Mouse (Mus musculus): ENCODE measurements around the gene Ddb2. TPM values are rescaled to one million over a fixed set of nuclear protein-coding genes. Genes with fewer than 3 reads are reported as not detected.

The Ddb2 gene
- polyA plus RNA-seq, 1 experiment from 2014 or later = 8.3 TPM

DNA sequence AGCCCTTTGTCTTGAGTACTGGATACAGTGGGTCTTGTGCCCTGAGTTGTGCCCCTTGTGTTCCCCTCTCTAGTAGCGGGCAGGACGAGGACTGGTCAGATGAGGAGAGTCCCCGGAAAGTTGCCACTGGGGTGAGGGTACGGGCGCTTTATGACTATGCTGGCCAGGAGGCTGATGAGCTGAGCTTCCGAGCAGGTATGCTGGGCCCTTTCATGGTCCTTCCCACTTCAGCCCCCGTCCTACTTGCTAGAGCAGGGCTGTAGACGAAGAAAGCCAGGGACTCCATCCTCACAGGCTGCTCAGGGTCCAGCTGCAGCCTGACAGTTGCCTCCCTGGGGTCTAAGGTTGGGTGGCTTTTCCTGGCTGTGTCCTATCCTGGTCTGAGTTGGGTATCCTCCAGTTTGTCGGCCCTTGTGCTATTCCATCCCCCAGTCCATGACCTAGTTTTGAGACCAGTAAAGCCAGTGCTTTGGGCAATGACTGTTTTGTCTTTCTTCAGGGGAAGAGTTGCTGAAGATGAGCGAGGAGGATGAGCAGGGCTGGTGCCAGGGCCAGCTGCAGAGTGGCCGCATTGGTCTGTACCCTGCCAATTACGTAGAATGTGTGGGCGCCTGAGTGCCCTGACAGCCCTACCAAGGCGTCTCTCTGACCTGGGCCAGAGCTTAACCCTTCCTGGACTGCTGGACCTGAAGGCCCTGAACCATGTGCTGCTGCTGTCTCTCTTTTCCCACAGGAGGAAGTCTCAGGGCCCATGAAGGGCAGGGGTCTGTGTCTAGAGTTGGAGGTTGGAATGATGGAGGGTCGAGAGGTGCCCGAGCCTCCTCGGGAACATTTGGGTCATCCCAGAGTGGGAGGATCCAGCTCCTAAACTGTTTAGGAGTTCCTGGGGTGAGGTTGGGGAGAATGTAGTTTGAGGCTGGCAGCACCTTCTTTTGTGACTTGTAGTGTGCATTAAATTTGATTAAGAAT, 27.2 kb upstream of the Ddb2 start:
- no peaks in the 10 kb centered on the region for H3K9me3 ChIP-seq
- peaks cover 62% of the 10 kb centered on the region for H3K36me3 ChIP-seq
- no peak for DNase-seq (ENCODE audit: low spot score)
- H3K4me3 ChIP-seq = peak overlapping the region; percentile 89
- H3K4me1 ChIP-seq (replicated peaks) = peaks cover 38% of the 10 kb centered on the region
- H3K27me3 ChIP-seq (ENCODE audit: insufficient read depth, poor library complexity, severe bottlenecking) = no peaks in the 10 kb centered on the region
- peak overlapping the region; percentile 92 for H3K27ac ChIP-seq
- 90% methylated on average over 17 of the region's 17 CpGs for WGBS

DNA sequence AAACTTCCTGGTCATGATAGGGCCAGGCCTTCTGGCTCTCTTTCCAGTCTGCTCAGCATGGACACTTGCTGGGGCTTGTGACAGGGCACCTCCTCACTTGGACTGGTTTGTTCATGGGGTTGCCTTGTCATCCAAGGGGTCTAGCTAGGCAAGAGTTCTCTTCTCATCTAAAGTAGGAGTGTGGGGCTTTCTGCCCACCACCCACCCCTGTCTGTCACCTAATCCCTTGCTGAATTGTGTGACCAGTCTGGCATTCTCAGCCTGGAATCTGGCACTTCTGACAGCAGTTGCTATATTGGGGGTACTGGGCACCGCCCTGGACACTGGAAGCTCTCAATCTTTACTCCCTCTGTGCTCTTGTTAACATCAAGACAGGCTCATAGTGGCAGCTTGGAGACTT, 22.7 kb upstream of the Ddb2 start:
- H3K36me3 ChIP-seq = peaks cover 35% of the 10 kb centered on the region

DNA sequence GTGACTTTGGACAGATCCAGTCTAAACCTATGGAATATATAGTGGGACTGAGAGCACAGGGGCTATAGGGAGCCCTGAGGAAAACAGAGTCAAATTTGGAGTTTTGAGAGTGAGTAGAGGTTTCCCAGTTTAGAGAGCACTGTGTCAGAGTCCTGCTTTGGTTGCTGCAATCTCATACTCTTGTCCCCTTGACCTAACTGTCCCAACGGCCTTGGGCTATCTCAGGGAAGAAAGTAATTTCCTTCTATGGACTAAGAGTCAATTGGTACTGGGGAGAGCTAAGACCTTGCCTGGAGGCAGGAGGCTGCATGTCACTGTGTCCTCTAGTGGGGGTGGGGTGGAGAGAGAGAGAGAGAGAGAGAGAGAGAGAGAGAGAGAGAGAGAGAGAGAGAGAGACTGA, 22.0 kb upstream of the Ddb2 start:
- WGBS = 62% methylated on average over 1 of the region's 1 CpGs
- Histone ChIP-seq H3K4me1 (replicated peaks) (peaks cover 50% of the 10 kb centered on the region), H3K36me3 (peaks cover 31% of the 10 kb centered on the region)

More for the DNA sequence above, 22.7 kb upstream of the Ddb2 start:
- no peak for DNase-seq (ENCODE audit: low spot score)
- Histone ChIP-seq H3K4me3 (no peak overlapping the region), H3K9me3 (no peaks in the 10 kb centered on the region), H3K4me1 (replicated peaks) (peaks cover 56% of the 10 kb centered on the region), H3K27ac (no peak overlapping the region), H3K27me3 (ENCODE audit: insufficient read depth, poor library complexity, severe bottlenecking) (peaks cover 27% of the 10 kb centered on the region)
- WGBS = 93% methylated on average over 1 of the region's 1 CpGs

DNA sequence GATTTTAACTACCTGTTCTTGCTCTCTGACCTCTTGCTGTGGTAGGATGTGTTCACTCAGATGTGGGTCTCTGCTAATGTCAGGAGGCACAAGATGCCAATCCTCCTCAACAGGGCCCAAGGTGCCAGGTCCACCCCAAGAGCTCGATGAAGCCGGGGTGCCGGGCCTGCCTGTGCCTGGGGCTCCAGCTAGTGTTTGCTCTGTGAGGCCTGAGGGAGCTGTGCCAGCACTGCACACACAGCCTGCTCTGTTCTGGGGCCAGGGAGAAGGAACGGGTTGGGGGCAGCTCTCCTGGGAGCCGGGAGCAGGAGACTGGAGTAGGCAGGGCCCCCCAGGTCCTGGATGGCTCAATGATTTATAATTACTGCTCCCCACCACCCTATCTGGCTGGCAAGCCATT, 21.3 kb upstream of the Ddb2 start:
- Histone ChIP-seq H3K4me1 (replicated peaks) (peaks cover 49% of the 10 kb centered on the region), H3K4me3 (peak overlapping the region; percentile 70), H3K27me3 (ENCODE audit: insufficient read depth, poor library complexity, severe bottlenecking) (peaks cover 41% of the 10 kb centered on the region), H3K9me3 (no peaks in the 10 kb centered on the region), H3K27ac (peak overlapping the region; percentile 91), H3K36me3 (peaks cover 23% of the 10 kb centered on the region)
- no peak for DNase-seq (ENCODE audit: low spot score)
- 73% methylated on average over 5 of the region's 5 CpGs for WGBS

More for the DNA sequence above, 22.0 kb upstream of the Ddb2 start:
- Histone ChIP-seq H3K9me3 (no peaks in the 10 kb centered on the region), H3K27ac (no peak overlapping the region), H3K4me3 (no peak overlapping the region), H3K27me3 (ENCODE audit: insufficient read depth, poor library complexity, severe bottlenecking) (peaks cover 33% of the 10 kb centered on the region)
- no peak for DNase-seq (ENCODE audit: low spot score)

DNA sequence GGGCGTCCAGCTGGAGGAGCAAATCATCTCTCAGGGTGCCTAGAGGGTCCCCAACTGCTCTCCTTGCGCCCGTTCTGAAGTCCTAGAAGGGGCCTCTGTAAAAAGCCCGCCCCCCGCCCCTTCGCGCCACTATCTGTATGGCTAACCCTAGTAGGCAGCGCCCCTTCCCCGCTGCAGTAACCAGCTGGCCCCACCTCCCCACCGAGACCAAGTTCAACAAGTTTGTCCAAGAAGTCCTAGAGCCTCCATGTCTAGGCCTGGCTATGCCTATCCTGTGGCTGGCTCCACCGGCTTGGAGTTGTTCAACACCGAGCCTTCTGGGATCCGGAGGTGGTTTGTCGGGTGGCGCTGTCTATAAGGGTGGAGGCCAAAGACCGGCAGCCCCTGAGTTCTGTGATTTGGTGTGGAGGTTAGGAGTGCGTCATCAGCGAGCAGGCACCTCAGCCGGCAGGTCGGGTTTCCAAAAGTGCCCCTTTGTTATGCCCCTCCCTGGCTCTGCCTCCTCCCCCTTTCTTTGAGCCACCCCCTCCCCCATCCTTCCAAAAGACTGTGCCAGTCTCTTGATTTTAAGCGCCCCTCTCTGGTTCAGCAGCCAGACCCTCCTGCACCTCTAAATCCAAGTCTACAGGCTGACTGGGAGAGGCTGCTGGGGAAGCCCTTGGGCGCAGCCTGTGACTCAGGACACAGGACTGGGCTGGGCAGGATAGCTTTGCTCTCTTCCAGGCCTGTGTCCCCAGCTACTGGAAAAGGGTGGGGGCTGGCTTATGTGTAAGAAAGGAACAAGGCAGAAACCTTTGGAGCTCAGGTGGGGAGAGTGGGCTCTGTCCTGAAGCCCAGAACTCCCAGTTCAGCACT, 20.6 kb upstream of the Ddb2 start:
- peak overlapping the region; percentile 91 for H3K27ac ChIP-seq
- peaks cover 48% of the 10 kb centered on the region for H3K27me3 ChIP-seq (ENCODE audit: insufficient read depth, poor library complexity, severe bottlenecking)
- WGBS = 1% methylated on average over 22 of the region's 22 CpGs
- DNase-seq (ENCODE audit: low spot score) = peak; percentile 80
- H3K4me3 ChIP-seq = peak overlapping the region; percentile 70
- H3K4me1 ChIP-seq (replicated peaks) = peaks cover 49% of the 10 kb centered on the region
- H3K9me3 ChIP-seq = no peaks in the 10 kb centered on the region
- peaks cover 16% of the 10 kb centered on the region for H3K36me3 ChIP-seq

DNA sequence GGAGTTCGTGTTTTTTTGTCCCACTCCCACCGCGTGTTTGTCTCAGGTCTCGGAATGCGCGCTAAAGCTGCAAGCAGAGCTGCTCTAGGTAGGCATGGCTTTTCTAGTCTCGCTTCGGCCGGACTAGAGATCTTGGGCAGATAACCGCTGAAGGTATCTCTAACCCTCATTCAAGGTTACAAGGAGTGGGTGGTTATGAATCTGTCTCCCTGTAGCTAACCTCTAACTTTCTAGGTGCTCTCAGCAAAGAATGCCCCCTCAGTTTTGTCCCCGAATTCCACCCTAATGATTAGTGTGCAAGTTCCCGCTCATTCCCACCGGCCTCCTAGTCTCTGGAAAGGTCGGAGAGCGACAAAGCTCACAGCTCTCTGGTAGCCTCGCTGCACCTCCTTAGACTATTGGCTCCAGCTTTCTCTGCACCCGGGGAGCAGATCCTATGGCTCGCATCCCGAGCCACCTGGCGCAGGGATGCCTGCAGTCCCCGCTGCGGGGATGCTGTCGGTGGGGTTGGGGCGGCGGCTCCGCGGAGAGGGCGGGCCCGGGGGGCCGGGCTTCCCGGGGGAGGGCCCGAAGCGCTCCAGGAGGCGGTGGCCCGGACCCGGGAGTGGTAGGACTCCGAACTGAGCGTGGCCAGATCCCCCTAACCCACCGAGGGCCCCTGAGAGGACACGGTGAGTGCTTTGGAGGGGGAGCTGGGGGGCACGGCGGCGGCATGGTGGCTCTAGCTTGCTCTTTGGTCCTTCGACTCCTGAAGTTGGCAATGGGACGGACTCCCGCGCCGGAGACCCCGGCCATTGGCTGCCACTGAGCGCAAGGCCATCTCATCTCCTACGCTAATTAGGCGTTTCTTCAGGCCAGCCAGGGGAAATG, 19.7 kb upstream of the Ddb2 start:
- H3K27ac ChIP-seq = peak overlapping the region; percentile 91
- peak; percentile 68 for DNase-seq (ENCODE audit: low spot score)
- H3K9me3 ChIP-seq = no peaks in the 10 kb centered on the region
- H3K4me1 ChIP-seq (replicated peaks) = peaks cover 49% of the 10 kb centered on the region
- peaks cover 9% of the 10 kb centered on the region for H3K36me3 ChIP-seq
- WGBS = under 1% methylated on average over 52 of the region's 52 CpGs
- peak overlapping the region; percentile 70 for H3K4me3 ChIP-seq
- H3K27me3 ChIP-seq (ENCODE audit: insufficient read depth, poor library complexity, severe bottlenecking) = peaks cover 50% of the 10 kb centered on the region

DNA sequence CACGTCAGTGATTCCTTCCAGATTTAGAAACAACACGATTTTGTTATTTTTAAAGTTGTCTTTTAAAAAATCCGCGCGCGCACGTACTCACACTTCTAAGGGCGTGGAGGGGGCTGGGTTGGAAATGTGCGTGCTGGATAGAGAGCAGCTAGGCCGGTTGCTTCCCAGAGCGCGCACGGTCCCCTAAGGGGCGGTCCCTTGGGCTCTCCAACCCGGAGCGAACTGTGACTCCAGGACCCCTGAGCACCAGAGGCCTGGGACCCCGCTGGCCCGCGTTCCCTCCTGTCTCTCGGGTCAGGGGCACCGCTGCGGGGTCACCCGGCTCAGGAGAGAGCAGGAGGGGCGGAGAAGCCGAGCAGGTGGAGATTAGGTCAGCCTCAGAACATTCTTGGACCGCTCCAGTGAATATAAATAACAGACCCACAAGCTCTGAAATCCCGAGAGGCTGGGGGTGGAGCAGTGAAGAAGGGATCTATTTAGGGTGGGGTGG, 18.9 kb upstream of the Ddb2 start, which contains the start of gene Pacsin3:
Gene Pacsin3, plus strand, starts transcription at position 294 of the 490 bp plus-strand sequence.
- 1% methylated on average over 27 of the region's 27 CpGs for WGBS
- peak within 1 kb of the TSS; percentile 70 for H3K4me3 ChIP-seq
- peak; percentile 59 for DNase-seq (ENCODE audit: low spot score)
- peak within 1 kb of the TSS; percentile 91 for H3K27ac ChIP-seq
- H3K4me1 ChIP-seq (replicated peaks) = peaks cover 49% of the 10 kb centered on the region
- peaks cover under 1% of the 10 kb centered on the region; the same call in 1 of the 2 replicates for H3K36me3 ChIP-seq
- H3K9me3 ChIP-seq = no peaks in the 10 kb centered on the region
- H3K27me3 ChIP-seq (ENCODE audit: insufficient read depth, poor library complexity, severe bottlenecking) = peaks cover 50% of the 10 kb centered on the region

DNA sequence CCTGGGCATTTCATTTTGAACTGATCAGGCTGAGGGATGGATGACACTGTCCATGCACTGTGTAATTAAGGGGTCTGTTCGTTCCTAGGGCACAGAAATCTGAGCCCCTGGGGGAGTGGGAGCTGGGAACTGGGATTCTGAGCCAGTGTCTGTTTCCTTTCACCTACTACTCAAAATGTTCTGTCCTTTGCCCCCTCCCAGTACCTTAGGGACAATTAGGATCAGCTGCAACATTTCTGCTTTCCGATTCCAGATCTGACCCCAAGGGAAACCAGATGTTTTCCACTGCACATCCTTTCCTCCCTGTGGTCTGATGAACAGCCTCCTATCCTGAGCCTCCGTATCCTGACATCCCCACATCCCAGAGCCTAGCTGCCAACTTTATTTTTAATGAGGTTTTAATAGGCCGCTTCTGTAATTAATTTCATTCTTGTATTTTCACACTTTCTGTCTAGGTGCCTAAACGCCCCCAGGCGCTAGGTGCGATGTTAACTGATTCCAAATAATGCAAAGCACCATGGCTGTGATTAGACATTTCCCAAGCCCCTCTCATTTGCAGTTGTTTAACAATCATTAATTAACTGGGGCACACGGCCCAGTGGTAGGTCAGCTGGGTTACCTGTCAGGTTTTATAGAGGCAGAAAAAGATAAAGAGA, 18.1 kb upstream of the Ddb2 start:
- Histone ChIP-seq H3K27me3 (ENCODE audit: insufficient read depth, poor library complexity, severe bottlenecking) (peaks cover 50% of the 10 kb centered on the region), H3K4me1 (replicated peaks) (peaks cover 49% of the 10 kb centered on the region), H3K27ac (0 out of 2 replicates have a peak overlapping the region, but pooled peaks have one; percentile 91), H3K4me3 (peak overlapping the region; percentile 70; the same call in 1 of the 2 replicates), H3K9me3 (no peaks in the 10 kb centered on the region), H3K36me3 (no peaks in the 10 kb centered on the region)
- WGBS = 31% methylated on average over 8 of the region's 8 CpGs
- no peak for DNase-seq (ENCODE audit: low spot score)

DNA sequence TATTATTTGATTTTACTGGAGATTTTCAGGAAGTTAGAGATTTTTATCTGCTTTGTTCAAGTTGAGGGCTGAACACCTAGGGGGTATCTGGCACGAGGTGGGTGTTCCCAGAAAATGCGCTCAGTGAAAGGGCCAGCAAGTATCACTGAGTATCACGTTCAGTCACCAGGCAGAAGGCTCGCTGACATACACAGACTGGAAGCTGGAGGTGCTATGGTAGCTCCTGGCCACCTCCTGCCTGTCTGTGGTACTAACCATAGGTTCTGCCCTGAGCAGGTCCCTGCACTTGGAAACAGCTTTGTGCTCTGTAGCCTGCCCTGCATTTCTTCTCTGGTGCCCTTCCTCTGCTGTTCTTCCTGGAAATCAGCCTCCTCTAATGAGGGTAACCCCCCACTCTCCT, 15.7 kb upstream of the Ddb2 start:
- Histone ChIP-seq H3K4me3 (no peak overlapping the region), H3K9me3 (no peaks in the 10 kb centered on the region), H3K27me3 (ENCODE audit: insufficient read depth, poor library complexity, severe bottlenecking) (peaks cover 39% of the 10 kb centered on the region), H3K27ac (no peak overlapping the region), H3K36me3 (no peaks in the 10 kb centered on the region), H3K4me1 (replicated peaks) (peaks cover 31% of the 10 kb centered on the region)
- no peak for DNase-seq (ENCODE audit: low spot score)
- WGBS = 58% methylated on average over 4 of the region's 4 CpGs

DNA sequence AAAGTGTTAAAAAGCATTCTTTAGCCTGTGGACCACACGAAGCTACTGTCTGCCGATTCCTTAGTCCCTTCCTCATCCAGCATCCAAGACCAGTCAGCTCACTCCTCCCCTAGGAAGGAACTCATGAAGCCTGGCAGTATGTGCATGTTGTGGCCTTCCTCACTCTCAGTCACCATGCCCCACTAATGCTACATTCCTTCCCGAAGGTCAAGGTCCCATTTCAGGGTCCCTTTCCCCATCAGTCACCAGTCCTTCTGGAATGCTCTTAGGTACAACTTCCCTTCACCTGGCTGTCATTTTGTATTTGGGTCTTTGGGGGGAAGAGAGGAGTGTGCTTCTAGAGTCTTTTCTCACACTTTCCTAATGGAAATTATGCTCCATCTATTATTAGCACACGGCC, 15.2 kb upstream of the Ddb2 start:
- WGBS = 82% methylated on average over 4 of the region's 4 CpGs
- H3K36me3 ChIP-seq = no peaks in the 10 kb centered on the region
- H3K9me3 ChIP-seq = no peaks in the 10 kb centered on the region

DNA sequence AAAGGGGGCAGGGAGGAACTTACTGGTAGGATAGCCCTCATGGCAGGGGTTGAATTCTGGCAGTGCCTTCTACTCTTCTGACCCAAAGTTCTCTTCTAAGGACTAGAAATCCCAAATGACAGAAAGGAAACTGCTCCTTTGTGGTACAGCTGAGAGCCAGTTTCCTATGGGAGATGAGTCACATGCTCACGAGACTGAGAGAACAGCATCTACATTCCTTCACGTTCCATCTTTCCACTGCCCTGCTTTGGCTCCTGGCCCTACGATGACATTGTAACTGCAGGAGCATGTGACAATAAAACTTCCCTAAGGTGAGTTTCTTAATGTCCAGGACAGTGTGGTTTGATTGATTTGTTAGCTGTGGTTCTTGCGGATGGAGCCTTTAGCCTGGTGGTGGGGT, 11.6 kb upstream of the Ddb2 start:
- Histone ChIP-seq H3K36me3 (no peaks in the 10 kb centered on the region), H3K4me3 (no peak overlapping the region), H3K27me3 (ENCODE audit: insufficient read depth, poor library complexity, severe bottlenecking) (peaks cover 12% of the 10 kb centered on the region), H3K4me1 (replicated peaks) (peaks cover 3% of the 10 kb centered on the region; the same call in 1 of the 2 replicates), H3K27ac (no peak overlapping the region), H3K9me3 (no peaks in the 10 kb centered on the region)
- 84% methylated on average over 4 of the region's 4 CpGs for WGBS
- DNase-seq (ENCODE audit: low spot score) = no peak

More for the DNA sequence above, 15.2 kb upstream of the Ddb2 start:
- peaks cover 38% of the 10 kb centered on the region for H3K27me3 ChIP-seq (ENCODE audit: insufficient read depth, poor library complexity, severe bottlenecking)
- no peak overlapping the region for H3K4me3 ChIP-seq
- H3K4me1 ChIP-seq (replicated peaks) = peaks cover 26% of the 10 kb centered on the region
- H3K27ac ChIP-seq = no peak overlapping the region
- DNase-seq (ENCODE audit: low spot score) = no peak
